Mouse (Mus musculus): ENCODE results near the gene Sipa1l1. TPM values are rescaled to one million over a fixed set of nuclear protein-coding genes. Genes with fewer than 3 reads are reported as not detected.

Gene Sipa1l1
- total RNA-seq, 1 experiment, result 31.8 TPM

- TF ChIP-seq CHD2 (IDR thresholded peaks at IDR 0.05; ENCODE audit: low read depth, low read length) (no peak), MAFK (IDR thresholded peaks at IDR 0.05; ENCODE audit: insufficient read depth, low read depth, low read length) (no peak), ZNF384 (IDR thresholded peaks at IDR 0.05; ENCODE audit: low read depth, low read length) (no peak), ZC3H11A (IDR thresholded peaks at IDR 0.05; ENCODE audit: borderline replicate concordance, low read depth, low read length) (no peak), HCFC1 (IDR thresholded peaks at IDR 0.05; ENCODE audit: borderline replicate concordance, insufficient read depth, low read length) (no peak)
- Histone ChIP-seq H3K4me1 (ENCODE audit: control insufficient read depth in 2 of 2, insufficient read depth in 2 of 2, low read length in 2 of 2, poor library complexity in 1 of 2) (no peaks in the 10 kb centered on the region), H3K27ac (ENCODE audit: insufficient read depth, low read depth, low read length, poor library complexity, severe bottlenecking) (no peak overlapping the region), H3K36me3 (ENCODE audit: control insufficient read depth, insufficient read depth, low read length, poor library complexity, severe bottlenecking) (no peaks in the 10 kb centered on the region), H3K9me3 (ENCODE audit: control insufficient read depth, insufficient read depth, low read depth, low read length) (no peaks in the 10 kb centered on the region), H3K4me3 (ENCODE audit: insufficient read depth in 1 of 2, low read depth in 1 of 2, low read length in 2 of 2, poor library complexity in 1 of 2, severe bottlenecking in 1 of 2) (no peak overlapping the region), H3K9ac (ENCODE audit: insufficient read depth, low read depth, low read length, poor library complexity, severe bottlenecking) (no peak overlapping the region)
- in situ Hi-C loops (cut with MboI; ENCODE audit: low sequenced_read_pairs in 2 of 2, unreplicated experiment in 2 of 2), result no loop called here
- DNase-seq (ENCODE audit: low read depth, low spot score), result no peak
Observed at GRCm38 (mm10) chr12:82458017-82458416, 288.9 kb downstream of the Sipa1l1 start.

- Histone ChIP-seq H3K4me3 (ENCODE audit: insufficient read depth in 1 of 2, low read depth in 1 of 2, low read length in 2 of 2, poor library complexity in 1 of 2, severe bottlenecking in 1 of 2) (no peak overlapping the region), H3K9ac (ENCODE audit: insufficient read depth, low read depth, low read length, poor library complexity, severe bottlenecking) (no peak overlapping the region), H3K36me3 (ENCODE audit: control insufficient read depth, insufficient read depth, low read length, poor library complexity, severe bottlenecking) (no peaks in the 10 kb centered on the region), H3K27ac (ENCODE audit: insufficient read depth, low read depth, low read length, poor library complexity, severe bottlenecking) (no peak overlapping the region), H3K9me3 (ENCODE audit: control insufficient read depth, insufficient read depth, low read depth, low read length) (peaks cover 1% of the 10 kb centered on the region; the same call in 1 of the 2 replicates), H3K4me1 (ENCODE audit: control insufficient read depth in 2 of 2, insufficient read depth in 2 of 2, low read length in 2 of 2, poor library complexity in 1 of 2) (no peaks in the 10 kb centered on the region)
- DNase-seq (ENCODE audit: low read depth, low spot score), result no peak
- TF ChIP-seq MAFK (IDR thresholded peaks at IDR 0.05; ENCODE audit: insufficient read depth, low read depth, low read length) (no peak), HCFC1 (IDR thresholded peaks at IDR 0.05; ENCODE audit: borderline replicate concordance, insufficient read depth, low read length) (no peak), CHD2 (IDR thresholded peaks at IDR 0.05; ENCODE audit: low read depth, low read length) (no peak), ZC3H11A (IDR thresholded peaks at IDR 0.05; ENCODE audit: borderline replicate concordance, low read depth, low read length) (no peak), ZNF384 (IDR thresholded peaks at IDR 0.05; ENCODE audit: low read depth, low read length) (no peak)
- in situ Hi-C loops (cut with MboI; ENCODE audit: low sequenced_read_pairs in 2 of 2, unreplicated experiment in 2 of 2), result loop anchor here in 1 of 2 experiments (10.0 kb wide), 1 partner anchor 392 kb away; no protein-coding TSS in a partner anchor
Observed at GRCm38 (mm10) chr12:82467234-82467633, 298.1 kb downstream of the Sipa1l1 start.

- Histone ChIP-seq H3K9ac (ENCODE audit: insufficient read depth, low read depth, low read length, poor library complexity, severe bottlenecking) (no peak overlapping the region), H3K27ac (ENCODE audit: insufficient read depth, low read depth, low read length, poor library complexity, severe bottlenecking) (no peak overlapping the region), H3K4me1 (ENCODE audit: control insufficient read depth in 2 of 2, insufficient read depth in 2 of 2, low read length in 2 of 2, poor library complexity in 1 of 2) (no peaks in the 10 kb centered on the region), H3K4me3 (ENCODE audit: insufficient read depth in 1 of 2, low read depth in 1 of 2, low read length in 2 of 2, poor library complexity in 1 of 2, severe bottlenecking in 1 of 2) (no peak overlapping the region), H3K9me3 (ENCODE audit: control insufficient read depth, insufficient read depth, low read depth, low read length) (peaks cover 1% of the 10 kb centered on the region; the same call in 1 of the 2 replicates), H3K36me3 (ENCODE audit: control insufficient read depth, insufficient read depth, low read length, poor library complexity, severe bottlenecking) (no peaks in the 10 kb centered on the region)
- no peak for DNase-seq (ENCODE audit: low read depth, low spot score)
- in situ Hi-C loops (cut with MboI; ENCODE audit: low sequenced_read_pairs in 2 of 2, unreplicated experiment in 2 of 2), result loop anchor here in 1 of 2 experiments (10.0 kb wide), 1 partner anchor 393 kb away; no protein-coding TSS in a partner anchor
- no peak for TF ChIP-seq CHD2 (IDR thresholded peaks at IDR 0.05; ENCODE audit: low read depth, low read length)
- TF ChIP-seq ZC3H11A (IDR thresholded peaks at IDR 0.05; ENCODE audit: borderline replicate concordance, low read depth, low read length), result no peak
- TF ChIP-seq MAFK (IDR thresholded peaks at IDR 0.05; ENCODE audit: insufficient read depth, low read depth, low read length), result no peak
- TF ChIP-seq HCFC1 (IDR thresholded peaks at IDR 0.05; ENCODE audit: borderline replicate concordance, insufficient read depth, low read length), result no peak
- TF ChIP-seq ZNF384 (IDR thresholded peaks at IDR 0.05; ENCODE audit: low read depth, low read length), result no peak
Observed at GRCm38 (mm10) chr12:82467641-82468040, 298.5 kb downstream of the Sipa1l1 start.

- no peak overlapping the region for H3K9ac ChIP-seq (ENCODE audit: insufficient read depth, low read depth, low read length, poor library complexity, severe bottlenecking)
- H3K27ac ChIP-seq (ENCODE audit: insufficient read depth, low read depth, low read length, poor library complexity, severe bottlenecking), result no peak overlapping the region
- no peak overlapping the region for H3K4me3 ChIP-seq (ENCODE audit: insufficient read depth in 1 of 2, low read depth in 1 of 2, low read length in 2 of 2, poor library complexity in 1 of 2, severe bottlenecking in 1 of 2)
- no peak for DNase-seq (ENCODE audit: low read depth, low spot score)
- no peaks in the 10 kb centered on the region for H3K4me1 ChIP-seq (ENCODE audit: control insufficient read depth in 2 of 2, insufficient read depth in 2 of 2, low read length in 2 of 2, poor library complexity in 1 of 2)
- in situ Hi-C loops (cut with MboI; ENCODE audit: low sequenced_read_pairs in 2 of 2, unreplicated experiment in 2 of 2), result loop anchor here in 1 of 2 experiments (10.0 kb wide), 1 partner anchor 394 kb away; no protein-coding TSS in a partner anchor
- no peak for TF ChIP-seq ZC3H11A (IDR thresholded peaks at IDR 0.05; ENCODE audit: borderline replicate concordance, low read depth, low read length)
- H3K9me3 ChIP-seq (ENCODE audit: control insufficient read depth, insufficient read depth, low read depth, low read length), result peaks cover 1% of the 10 kb centered on the region; the same call in 1 of the 2 replicates
- H3K36me3 ChIP-seq (ENCODE audit: control insufficient read depth, insufficient read depth, low read length, poor library complexity, severe bottlenecking), result no peaks in the 10 kb centered on the region
Observed at GRCm38 (mm10) chr12:82468416-82468815, 299.3 kb downstream of the Sipa1l1 start.

Data from ES-E14 (cell line).